Mouse (Mus musculus): Measurements from ENCODE around the gene Ubtf.
"Not testable (repeated sequence)": the region's sequence is repeated elsewhere in the genome, so short reads cannot be mapped to it uniquely, and the experiment has no call there.

Gene Ubtf

GRCm38 (mm10) chr11:102296491-102297472 is 22.8 kb downstream of the Ubtf start, which contains the start of gene Atxn7l3:
Gene Atxn7l3, minus strand, starts transcription at chr11:102296631.
- peak; percentile 97 for DNase-seq (ENCODE audit: low read depth, low spot score)

DNA sequence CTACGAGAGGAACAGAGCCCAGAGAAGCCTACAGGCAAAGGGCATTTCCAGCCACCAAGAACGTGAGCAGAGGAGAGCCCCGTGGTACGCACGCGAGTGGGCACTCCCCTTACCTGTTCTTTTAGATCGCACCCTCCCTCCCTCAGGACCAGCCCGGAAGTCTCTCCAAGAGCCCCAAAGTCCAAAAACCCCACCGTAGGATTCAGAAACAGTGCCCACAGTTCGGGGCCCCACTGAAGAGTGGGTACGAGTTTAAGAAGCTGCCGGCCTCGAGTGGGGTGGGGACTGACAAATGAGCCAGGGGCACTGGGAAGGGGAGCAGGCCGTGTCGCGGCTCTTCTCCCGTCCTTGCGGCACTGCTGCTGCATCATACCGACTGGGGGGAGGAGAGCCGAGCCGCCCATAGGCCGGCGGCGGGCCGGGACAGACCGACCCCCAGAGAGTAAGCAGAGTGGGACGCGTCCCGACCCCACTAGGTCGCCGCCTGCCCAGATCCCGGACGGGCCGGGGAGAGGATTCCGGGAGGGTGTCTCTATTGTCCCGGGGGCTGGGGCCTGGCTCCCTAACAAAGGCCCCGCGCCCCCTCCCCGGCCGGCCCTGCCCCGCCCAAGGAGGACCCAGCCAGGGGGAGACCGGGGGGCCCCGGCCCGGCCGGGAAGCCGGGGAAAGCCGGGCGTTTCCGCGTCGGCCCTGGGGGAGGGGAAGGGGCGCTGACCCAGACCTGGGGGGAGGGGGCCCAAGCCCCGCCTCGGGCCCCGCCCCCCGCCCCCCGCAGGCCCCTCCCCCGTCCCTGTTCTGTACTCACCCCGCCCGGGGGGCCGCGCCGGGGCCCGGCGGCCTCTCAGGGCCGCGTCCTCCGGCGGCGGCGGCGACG is 23.7 kb downstream of the Ubtf start:
- peak; percentile 36 for DNase-seq (ENCODE audit: low read depth, low spot score)

DNA sequence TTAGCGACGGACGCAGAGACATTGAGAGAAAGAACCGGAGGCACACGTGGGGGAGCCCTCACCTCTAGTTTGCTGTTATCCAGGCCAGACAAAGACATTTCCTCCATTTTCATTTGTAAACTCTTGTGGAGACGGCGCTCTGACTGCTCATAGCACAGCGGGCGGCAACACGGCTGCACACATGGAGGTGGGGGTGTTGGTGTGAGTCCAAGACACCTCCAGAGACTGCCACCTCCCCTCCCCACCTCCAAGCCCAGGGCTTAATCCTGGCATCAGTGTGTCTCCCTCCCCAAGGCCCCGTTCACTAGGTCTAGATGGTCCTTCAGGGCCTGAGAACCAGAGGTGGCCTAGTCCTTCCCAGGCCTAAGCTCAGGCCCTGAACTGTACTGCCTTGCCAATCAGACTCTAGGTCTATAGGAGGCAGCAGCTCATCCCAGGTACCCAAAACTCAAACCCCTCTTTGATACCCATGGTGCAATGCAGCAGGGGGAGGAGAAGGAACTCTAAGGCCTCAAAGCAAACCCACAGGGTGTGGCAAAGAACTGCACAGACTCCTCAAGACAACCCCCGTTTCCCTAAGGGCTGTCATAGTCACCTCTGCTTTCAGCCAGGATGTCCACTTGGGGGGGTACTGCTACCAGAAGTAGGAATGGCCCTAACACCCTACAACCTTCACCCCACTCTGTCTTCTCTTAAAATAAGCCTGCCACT is 24.5 kb downstream of the Ubtf start:
- no peak for DNase-seq (ENCODE audit: low read depth, low spot score)

GRCm38 (mm10) chr11:102294416-102294815 is 25.1 kb downstream of the Ubtf start:
- DNase-seq (ENCODE audit: low read depth, low spot score) = no peak

DNA sequence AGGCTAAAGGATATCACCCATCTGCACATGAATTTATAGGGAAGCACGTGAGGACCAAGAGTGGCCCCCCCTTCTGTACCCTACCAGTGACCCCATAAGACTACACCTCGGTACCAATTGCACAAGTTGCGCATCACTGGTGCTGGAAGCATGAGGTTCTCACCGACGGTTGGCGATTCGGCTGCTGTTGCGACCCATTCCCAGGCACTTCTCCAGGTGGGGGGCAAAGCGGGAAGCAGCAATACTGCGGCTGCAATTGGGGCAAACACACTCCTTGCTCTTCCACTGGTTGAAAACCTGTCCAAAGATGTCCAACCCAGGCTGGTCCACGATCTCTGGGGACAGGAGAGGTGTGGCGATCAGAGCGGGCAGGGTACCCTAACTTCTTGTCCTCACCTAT is 25.6 kb downstream of the Ubtf start:
- DNase-seq (ENCODE audit: low read depth, low spot score) = no peak

- no peak for DNase-seq (ENCODE audit: low read depth, low spot score)
Observed at GRCm38 (mm10) chr11:102291051-102291535, 28.4 kb downstream of the Ubtf start.

- no peak for DNase-seq (ENCODE audit: low read depth, low spot score)
Observed at GRCm38 (mm10) chr11:102290141-102290540, 29.4 kb downstream of the Ubtf start.

DNA sequence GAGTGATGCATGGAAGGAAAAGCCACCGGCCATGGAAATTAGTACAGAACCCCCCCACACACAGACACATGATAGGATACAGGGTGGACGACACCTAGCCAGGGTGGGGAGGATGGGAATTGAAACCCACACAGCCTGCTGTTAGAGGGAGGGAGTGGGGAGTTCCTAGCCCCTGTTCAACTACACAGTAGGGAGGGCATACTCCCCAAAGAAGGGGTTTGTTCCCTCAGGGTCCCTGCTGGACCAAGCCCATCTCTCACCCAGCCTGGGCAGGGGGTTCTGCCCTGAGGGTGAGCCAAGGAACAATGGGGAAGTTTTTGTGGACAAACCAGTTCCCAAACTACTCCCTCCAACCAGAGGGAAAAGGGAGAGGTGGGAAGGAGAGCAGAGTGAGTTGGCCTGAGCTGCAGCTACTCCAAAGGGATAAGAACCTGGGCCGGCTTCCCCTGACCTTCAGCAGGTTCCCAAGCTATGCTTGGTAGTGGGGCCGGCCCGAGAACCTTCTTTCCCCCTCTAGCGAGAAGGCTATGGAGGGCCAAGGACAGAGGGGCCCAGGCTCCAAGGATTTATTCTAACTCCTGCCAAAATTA is 29.9 kb downstream of the Ubtf start:
- no peak for DNase-seq (ENCODE audit: low read depth, low spot score)

DNA sequence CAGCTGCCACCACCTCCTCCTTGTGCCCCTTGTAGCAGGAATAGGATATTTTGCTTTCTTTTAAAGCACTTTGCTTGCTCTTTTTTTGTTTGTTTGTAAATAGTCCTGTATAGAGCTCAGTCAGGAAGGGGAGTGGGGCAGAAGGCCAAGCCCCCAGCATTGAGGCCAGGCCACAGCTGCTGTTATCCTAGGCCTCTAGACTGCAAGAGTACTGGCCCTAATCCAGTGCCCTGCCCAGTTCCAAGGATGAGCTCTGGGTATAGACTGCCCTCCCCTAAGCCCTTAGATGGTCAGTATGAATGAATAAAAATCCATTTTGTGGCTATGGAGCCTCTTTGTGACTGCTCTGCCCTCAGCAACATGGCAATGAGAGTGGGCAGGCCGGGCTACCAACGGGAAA is 30.6 kb downstream of the Ubtf start:
- no peak for DNase-seq (ENCODE audit: low read depth, low spot score)

DNA sequence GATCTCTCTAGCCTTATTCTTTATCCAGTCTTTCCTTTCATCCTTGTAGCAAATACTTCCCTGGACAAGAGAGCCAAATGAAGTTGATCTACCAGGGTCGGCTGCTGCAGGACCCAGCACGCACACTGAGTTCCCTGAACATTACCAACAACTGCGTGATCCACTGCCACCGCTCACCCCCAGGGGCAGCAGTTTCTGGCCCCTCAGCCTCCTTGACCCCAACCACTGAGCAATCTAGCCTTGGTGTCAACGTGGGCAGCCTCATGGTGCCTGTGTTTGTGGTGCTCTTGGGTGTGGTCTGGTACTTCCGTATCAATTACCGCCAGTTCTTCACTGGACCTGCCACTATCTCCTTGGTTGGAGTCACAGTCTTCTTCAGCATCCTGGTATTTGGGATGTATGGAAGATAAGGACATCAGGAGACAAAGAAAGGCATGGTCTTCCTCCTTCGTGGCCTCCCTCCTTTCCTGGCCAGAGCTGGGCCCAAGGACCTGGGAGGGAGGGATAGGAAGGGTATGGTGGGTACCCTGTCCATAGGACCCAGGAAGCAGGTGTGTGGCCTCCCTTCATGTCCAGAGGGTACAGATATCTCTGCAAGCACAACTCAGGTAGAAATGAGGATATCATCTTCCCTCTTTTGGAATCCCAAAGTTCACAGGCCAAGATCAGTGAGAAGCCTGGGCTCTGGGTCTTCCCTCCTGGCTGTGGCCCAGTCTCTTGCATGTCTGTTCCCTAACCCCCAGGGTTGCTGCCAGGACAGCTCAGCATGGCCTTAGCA is 31.3 kb downstream of the Ubtf start:
- DNase-seq (ENCODE audit: low read depth, low spot score) = no peak

GRCm38 (mm10) chr11:102287485-102287884 is 32.1 kb downstream of the Ubtf start:
- no peak for DNase-seq (ENCODE audit: low read depth, low spot score)

GRCm38 (mm10) chr11:102285095-102285834 is 34.3 kb downstream of the Ubtf start:
- DNase-seq (ENCODE audit: low read depth, low spot score) = no peak

GRCm38 (mm10) chr11:102284501-102285094 is 34.9 kb downstream of the Ubtf start, which contains the start of gene Tmub2:
Gene Tmub2, plus strand, starts transcription at chr11:102284931.
- peak; percentile 100 for DNase-seq (ENCODE audit: low read depth, low spot score)

DNA sequence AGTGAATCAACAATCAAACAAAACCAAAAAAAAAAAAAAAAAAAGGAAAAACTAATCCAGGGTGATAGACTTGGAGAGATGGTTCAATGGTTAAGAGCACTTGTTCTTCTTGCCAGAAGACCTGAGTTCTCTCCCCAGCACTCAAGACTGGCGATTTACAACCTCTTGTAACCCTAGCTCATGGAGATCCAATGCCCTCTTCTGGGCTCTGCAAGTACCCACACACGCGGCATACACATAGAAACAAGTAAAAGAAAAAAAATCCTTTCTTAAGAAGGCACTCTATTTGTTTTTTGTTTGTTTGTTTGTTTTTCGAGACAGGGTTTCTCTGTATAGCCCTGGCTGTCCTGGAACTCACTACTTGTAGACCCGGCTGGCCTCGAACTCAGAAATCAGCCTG is 35.6 kb downstream of the Ubtf start:
- DNase-seq (ENCODE audit: low read depth, low spot score) = no peak

GRCm38 (mm10) chr11:102280267-102280666 is 39.3 kb downstream of the Ubtf start:
- not testable (repeated sequence) for DNase-seq (ENCODE audit: low read depth, low spot score)

DNA sequence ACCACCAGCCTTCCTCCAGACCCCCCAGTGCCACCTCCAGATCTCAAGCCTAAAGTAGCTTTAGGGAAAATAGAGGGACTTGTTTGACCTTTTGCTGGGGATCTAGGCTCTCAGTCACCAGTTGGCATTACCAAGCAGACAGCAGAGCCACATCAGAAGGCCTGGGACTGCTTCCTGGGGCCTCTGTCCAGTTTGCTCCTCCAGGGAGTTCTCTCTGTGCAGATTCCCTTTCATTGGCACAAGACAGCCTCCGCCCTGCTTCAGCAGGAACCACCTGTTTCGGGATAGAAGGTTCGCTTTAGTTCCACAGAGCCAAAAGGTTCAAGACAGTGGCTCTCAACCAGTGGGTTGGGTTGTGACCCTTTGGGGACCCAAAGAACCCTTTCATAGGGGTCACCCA is 39.9 kb downstream of the Ubtf start:
- DNase-seq (ENCODE audit: low read depth, low spot score) = no peak

GRCm38 (mm10) chr11:102277754-102278153 is 41.8 kb downstream of the Ubtf start:
- DNase-seq (ENCODE audit: low read depth, low spot score) = no peak

DNA sequence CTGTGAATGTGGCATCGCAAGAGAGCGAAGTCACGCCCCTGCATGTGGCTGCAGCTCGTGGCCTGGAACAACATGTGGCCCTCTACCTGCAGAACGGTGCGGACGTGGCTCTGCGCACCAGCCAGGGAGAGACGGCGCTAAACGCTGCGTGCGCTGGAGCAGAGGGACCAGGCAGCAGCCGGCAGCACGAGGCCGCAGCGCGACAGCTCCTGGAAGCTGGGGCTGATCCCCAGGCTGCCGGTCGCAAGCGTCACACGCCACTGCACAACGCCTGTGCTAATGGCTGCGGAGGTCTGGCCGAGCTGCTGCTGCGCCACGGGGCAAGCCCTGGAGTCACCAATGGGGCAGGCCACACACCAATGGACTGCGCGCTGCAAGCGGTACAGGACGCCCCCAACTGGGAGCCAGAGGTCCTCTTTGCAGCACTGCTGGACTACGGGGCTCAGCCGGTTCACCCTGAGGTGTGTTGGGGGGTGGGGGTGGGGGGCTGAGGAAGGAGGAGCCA is 43.1 kb downstream of the Ubtf start:
- peak; percentile 48 for DNase-seq (ENCODE audit: low read depth, low spot score)
